Mouse (Mus musculus): ENCODE measurements around the gene Ndufa6. TPM values are rescaled to one million over a fixed set of nuclear protein-coding genes. Genes with fewer than 3 reads are reported as not detected.

Gene Ndufa6
- polyA plus RNA-seq, 1 experiment from 2014 or later, result 297 TPM

GRCm38 (mm10) chr15:82339150-82339549, 15.0 kb downstream of the Ndufa6 start:
- H3K27ac ChIP-seq (ENCODE audit: low read length), result no peak overlapping the region; the same call in 1 of the 2 replicates
- H3K9ac ChIP-seq (replicated peaks; ENCODE audit: low read depth, low read length), result peak overlapping the region; percentile 58
- H3K36me3 ChIP-seq (ENCODE audit: control insufficient read depth, insufficient read depth), result peaks cover 3% of the 10 kb centered on the region; the same call in 1 of the 2 replicates
- H3K4me2 ChIP-seq (ENCODE audit: low read length), result peak overlapping the region; percentile 49
- peaks cover 19% of the 10 kb centered on the region for H3K4me1 ChIP-seq (replicated peaks; ENCODE audit: control insufficient read depth, insufficient read depth, low read length)
- 53% methylated on average over 10 of the region's 10 CpGs for WGBS
- H3K9me3 ChIP-seq (ENCODE audit: control insufficient read depth, low read length), result no peaks in the 10 kb centered on the region
- ATAC-seq, result no peak
- H3K27me3 ChIP-seq (replicated peaks; ENCODE audit: control insufficient read depth, insufficient read depth, low read length), result peaks cover 7% of the 10 kb centered on the region
- peak overlapping the region; percentile 63 for H3K4me3 ChIP-seq (replicated peaks; ENCODE audit: low read length)

DNA sequence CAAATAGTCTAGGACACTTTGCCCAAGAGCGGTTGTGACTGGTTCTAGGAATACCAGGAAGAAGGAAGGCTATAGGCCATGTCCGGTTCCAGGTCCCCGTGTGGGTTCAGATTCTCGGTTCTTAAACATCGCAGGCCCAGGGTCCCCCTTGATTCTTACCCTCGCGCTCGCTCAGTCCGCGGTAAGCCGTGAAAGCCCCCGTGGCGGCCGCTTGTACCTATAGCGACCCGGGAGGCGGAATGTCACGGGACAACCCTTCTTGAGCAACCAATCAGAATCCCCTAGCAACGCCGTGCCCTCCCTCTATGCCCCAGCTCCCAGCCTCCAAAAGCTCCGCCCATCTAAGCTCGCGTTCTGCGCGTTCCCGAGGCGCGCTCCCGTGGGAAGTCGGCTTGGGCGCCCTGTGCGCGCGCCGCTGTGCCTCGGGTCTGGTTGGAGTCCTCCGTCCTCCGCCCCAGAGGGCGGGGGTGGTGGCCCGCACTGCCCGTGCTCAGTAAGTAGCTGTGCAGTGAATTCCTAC, 15.5 kb downstream of the Ndufa6 start, which contains the start of the genes Naga, Pheta2 and Smdt1:
TSS of gene Naga (minus strand) at position 333 of the 520 bp plus-strand sequence.
TSS of gene Pheta2 (plus strand) at position 350 of the 520 bp plus-strand sequence.
TSS of gene Smdt1 (plus strand) at position 367 of the 520 bp plus-strand sequence.
- Histone ChIP-seq H3K4me1 (replicated peaks; ENCODE audit: control insufficient read depth, insufficient read depth, low read length) (peaks cover 19% of the 10 kb centered on the region), H3K4me3 (replicated peaks; ENCODE audit: low read length) (peak within 1 kb of the TSS; percentile 63), H3K27me3 (replicated peaks; ENCODE audit: control insufficient read depth, insufficient read depth, low read length) (peaks cover 7% of the 10 kb centered on the region), H3K9ac (replicated peaks; ENCODE audit: low read depth, low read length) (peak within 1 kb of the TSS; percentile 58), H3K27ac (ENCODE audit: low read length) (peak within 1 kb of the TSS; percentile 26; the same call in 1 of the 2 replicates), H3K4me2 (ENCODE audit: low read length) (peak within 1 kb of the TSS; percentile 49), H3K36me3 (ENCODE audit: control insufficient read depth, insufficient read depth) (peaks cover 3% of the 10 kb centered on the region; the same call in 1 of the 2 replicates), H3K9me3 (ENCODE audit: control insufficient read depth, low read length) (no peaks in the 10 kb centered on the region)
- ATAC-seq, result peak; percentile 93
- under 1% methylated on average over 41 of the region's 41 CpGs for WGBS

GRCm38 (mm10) chr15:82337875-82338274, 16.2 kb downstream of the Ndufa6 start:
- peak overlapping the region; percentile 63 for H3K4me3 ChIP-seq (replicated peaks; ENCODE audit: low read length)
- no peaks in the 10 kb centered on the region for H3K9me3 ChIP-seq (ENCODE audit: control insufficient read depth, low read length)
- peaks cover 7% of the 10 kb centered on the region for H3K27me3 ChIP-seq (replicated peaks; ENCODE audit: control insufficient read depth, insufficient read depth, low read length)
- peaks cover 19% of the 10 kb centered on the region for H3K4me1 ChIP-seq (replicated peaks; ENCODE audit: control insufficient read depth, insufficient read depth, low read length)
- peak overlapping the region; percentile 49 for H3K4me2 ChIP-seq (ENCODE audit: low read length)
- no peak overlapping the region for H3K27ac ChIP-seq (ENCODE audit: low read length)
- peak overlapping the region; percentile 58 for H3K9ac ChIP-seq (replicated peaks; ENCODE audit: low read depth, low read length)
- 29% methylated on average over 4 of the region's 4 CpGs for WGBS
- ATAC-seq, result no peak
- H3K36me3 ChIP-seq (ENCODE audit: control insufficient read depth, insufficient read depth), result peaks cover 3% of the 10 kb centered on the region; the same call in 1 of the 2 replicates

GRCm38 (mm10) chr15:82336629-82337028, 17.5 kb downstream of the Ndufa6 start:
- H3K4me2 ChIP-seq (ENCODE audit: low read length), result no peak overlapping the region
- no peaks in the 10 kb centered on the region for H3K9me3 ChIP-seq (ENCODE audit: control insufficient read depth, low read length)
- peaks cover 7% of the 10 kb centered on the region for H3K27me3 ChIP-seq (replicated peaks; ENCODE audit: control insufficient read depth, insufficient read depth, low read length)
- H3K27ac ChIP-seq (ENCODE audit: low read length), result no peak overlapping the region
- peaks cover 3% of the 10 kb centered on the region; the same call in 1 of the 2 replicates for H3K36me3 ChIP-seq (ENCODE audit: control insufficient read depth, insufficient read depth)
- no peak for ATAC-seq
- no peak overlapping the region for H3K9ac ChIP-seq (replicated peaks; ENCODE audit: low read depth, low read length)
- peaks cover 19% of the 10 kb centered on the region for H3K4me1 ChIP-seq (replicated peaks; ENCODE audit: control insufficient read depth, insufficient read depth, low read length)
- 62% methylated on average over 12 of the region's 12 CpGs for WGBS
- H3K4me3 ChIP-seq (replicated peaks; ENCODE audit: low read length), result no peak overlapping the region

- Histone ChIP-seq H3K4me3 (replicated peaks; ENCODE audit: low read length) (no peak overlapping the region), H3K9ac (replicated peaks; ENCODE audit: low read depth, low read length) (no peak overlapping the region), H3K9me3 (ENCODE audit: control insufficient read depth, low read length) (no peaks in the 10 kb centered on the region), H3K36me3 (ENCODE audit: control insufficient read depth, insufficient read depth) (peaks cover 3% of the 10 kb centered on the region; the same call in 1 of the 2 replicates), H3K4me1 (replicated peaks; ENCODE audit: control insufficient read depth, insufficient read depth, low read length) (peaks cover 14% of the 10 kb centered on the region), H3K27ac (ENCODE audit: low read length) (no peak overlapping the region), H3K4me2 (ENCODE audit: low read length) (no peak overlapping the region), H3K27me3 (replicated peaks; ENCODE audit: control insufficient read depth, insufficient read depth, low read length) (peaks cover 1% of the 10 kb centered on the region)
- WGBS, result 100% methylated on average over 4 of the region's 4 CpGs
- ATAC-seq, result no peak
Measured at GRCm38 (mm10) chr15:82335194-82335593, 18.9 kb downstream of the Ndufa6 start.

- Histone ChIP-seq H3K4me2 (ENCODE audit: low read length) (no peak overlapping the region), H3K4me1 (replicated peaks; ENCODE audit: control insufficient read depth, insufficient read depth, low read length) (no peaks in the 10 kb centered on the region), H3K4me3 (replicated peaks; ENCODE audit: low read length) (no peak overlapping the region), H3K9me3 (ENCODE audit: control insufficient read depth, low read length) (no peaks in the 10 kb centered on the region), H3K27me3 (replicated peaks; ENCODE audit: control insufficient read depth, insufficient read depth, low read length) (no peaks in the 10 kb centered on the region), H3K36me3 (ENCODE audit: control insufficient read depth, insufficient read depth) (no peaks in the 10 kb centered on the region), H3K9ac (replicated peaks; ENCODE audit: low read depth, low read length) (no peak overlapping the region), H3K27ac (ENCODE audit: low read length) (no peak overlapping the region)
- WGBS, result 81% methylated on average over 2 of the region's 2 CpGs
- no peak for ATAC-seq
Measured at GRCm38 (mm10) chr15:82325382-82325781, 28.7 kb downstream of the Ndufa6 start.

DNA sequence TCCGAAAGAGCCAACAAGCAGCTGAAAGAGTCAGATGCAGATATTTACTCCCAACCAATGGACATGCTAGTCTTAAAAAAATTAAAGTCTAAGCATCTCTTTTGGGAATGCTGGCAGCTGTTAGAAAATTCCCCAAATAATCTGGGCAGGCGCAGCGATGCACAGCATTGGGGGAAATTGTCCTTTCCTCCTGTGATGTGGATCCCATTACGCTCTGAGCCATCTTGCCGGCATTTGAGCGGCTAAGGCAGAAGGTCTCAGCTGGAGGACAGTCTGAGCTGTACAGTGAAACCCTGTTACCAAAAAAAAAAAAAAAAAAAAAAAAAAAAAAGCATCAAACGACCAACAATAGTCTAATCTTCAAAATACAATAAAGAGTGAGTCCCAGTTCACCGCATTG, 31.9 kb downstream of the Ndufa6 start:
- Histone ChIP-seq H3K4me2 (ENCODE audit: low read length) (no peak overlapping the region), H3K27me3 (replicated peaks; ENCODE audit: control insufficient read depth, insufficient read depth, low read length) (no peaks in the 10 kb centered on the region), H3K9me3 (ENCODE audit: control insufficient read depth, low read length) (no peaks in the 10 kb centered on the region), H3K27ac (ENCODE audit: low read length) (no peak overlapping the region), H3K36me3 (ENCODE audit: control insufficient read depth, insufficient read depth) (no peaks in the 10 kb centered on the region), H3K9ac (replicated peaks; ENCODE audit: low read depth, low read length) (no peak overlapping the region), H3K4me1 (replicated peaks; ENCODE audit: control insufficient read depth, insufficient read depth, low read length) (no peaks in the 10 kb centered on the region), H3K4me3 (replicated peaks; ENCODE audit: low read length) (no peak overlapping the region)
- ATAC-seq, result no peak
- WGBS, result 85% methylated on average over 8 of the region's 8 CpGs

DNA sequence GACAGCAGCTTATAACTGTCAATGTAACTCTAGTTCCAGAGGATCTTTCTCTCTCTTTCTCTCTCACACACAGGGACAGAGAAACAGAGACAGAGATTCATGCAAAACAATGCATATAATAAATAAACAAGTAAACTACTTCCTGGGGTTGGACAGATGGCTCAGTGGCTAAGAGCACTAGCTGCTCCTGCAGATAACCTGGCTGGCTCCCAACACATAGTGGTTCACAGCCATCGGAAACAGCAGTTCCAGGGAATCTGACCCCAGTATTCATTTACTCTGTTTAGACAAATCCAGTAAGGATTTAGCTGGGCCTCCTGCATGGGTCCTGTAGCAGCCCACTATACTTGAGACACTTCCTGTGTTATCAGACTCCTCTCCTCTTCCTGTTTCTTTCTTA, 34.5 kb downstream of the Ndufa6 start:
- no peak overlapping the region for H3K4me2 ChIP-seq (ENCODE audit: low read length)
- H3K9me3 ChIP-seq (ENCODE audit: control insufficient read depth, low read length), result no peaks in the 10 kb centered on the region
- no peaks in the 10 kb centered on the region for H3K27me3 ChIP-seq (replicated peaks; ENCODE audit: control insufficient read depth, insufficient read depth, low read length)
- H3K36me3 ChIP-seq (ENCODE audit: control insufficient read depth, insufficient read depth), result no peaks in the 10 kb centered on the region
- no peak overlapping the region for H3K27ac ChIP-seq (ENCODE audit: low read length)
- no peaks in the 10 kb centered on the region for H3K4me1 ChIP-seq (replicated peaks; ENCODE audit: control insufficient read depth, insufficient read depth, low read length)
- H3K4me3 ChIP-seq (replicated peaks; ENCODE audit: low read length), result no peak overlapping the region
- no peak for ATAC-seq
- 67% methylated on average over 1 of the region's 1 CpGs for WGBS
- no peak overlapping the region for H3K9ac ChIP-seq (replicated peaks; ENCODE audit: low read depth, low read length)

- WGBS, result 86% methylated on average over 6 of the region's 6 CpGs
- Histone ChIP-seq H3K36me3 (ENCODE audit: control insufficient read depth, insufficient read depth) (no peaks in the 10 kb centered on the region), H3K9ac (replicated peaks; ENCODE audit: low read depth, low read length) (no peak overlapping the region), H3K27me3 (replicated peaks; ENCODE audit: control insufficient read depth, insufficient read depth, low read length) (no peaks in the 10 kb centered on the region), H3K9me3 (ENCODE audit: control insufficient read depth, low read length) (no peaks in the 10 kb centered on the region), H3K4me3 (replicated peaks; ENCODE audit: low read length) (no peak overlapping the region), H3K4me2 (ENCODE audit: low read length) (no peak overlapping the region), H3K27ac (ENCODE audit: low read length) (no peak overlapping the region), H3K4me1 (replicated peaks; ENCODE audit: control insufficient read depth, insufficient read depth, low read length) (no peaks in the 10 kb centered on the region)
- no peak for ATAC-seq
Measured at GRCm38 (mm10) chr15:82317839-82318238, 36.3 kb downstream of the Ndufa6 start.
